Mouse (Mus musculus) heart, postnatal 0 days (tissue): Measurements from ENCODE around the gene Calb2. TPM values are rescaled to one million over a fixed set of nuclear protein-coding genes. Genes with fewer than 3 reads are reported as not detected.

ENCODE experiments used
- ATAC-seq: fragments of 200-750 bp; cut with Nextera tagmentation; 2 replicates; pipeline ENCODE4 v1.8.0; 2017; ENCODE audit warnings: low read depth, moderate number of reproducible peaks, moderate library complexity; ENCODE audit not compliant: insufficient read depth
- DNase-seq: peaks from one replicate; pipeline ENCODE4 v3.0.0-alpha.2; 2016; ENCODE audit warnings: low spot score
- H3K27ac ChIP-seq: fragments of 300-500 bp; sonication (generic); 2 replicates; pipeline ENCODE4 v1.5.1; 2014; ENCODE audit warnings: low read depth, mild to moderate bottlenecking
- H3K27me3 ChIP-seq: fragments of 300-500 bp; sonication (generic); 2 replicates; pipeline ENCODE4 v1.6.1; 2014; ENCODE audit warnings: low read length, mixed read lengths; ENCODE audit not compliant: control insufficient read depth, insufficient read depth
- H3K36me3 ChIP-seq: fragments of 300-500 bp; sonication (generic); replicated peaks from 2 replicates; pipeline ENCODE4 v1.6.1; 2014; ENCODE audit warnings: low read length, mixed read lengths; ENCODE audit not compliant: control insufficient read depth, insufficient read depth
- H3K4me1 ChIP-seq: fragments of 300-500 bp; sonication (generic); 2 replicates; pipeline ENCODE4 v1.6.1; 2014; ENCODE audit warnings: antibody characterized with exemption; ENCODE audit not compliant: control insufficient read depth, insufficient read depth
- H3K4me2 ChIP-seq: fragments of 300-500 bp; sonication (generic); 2 replicates; pipeline ENCODE4 v1.6.1; 2014; ENCODE audit warnings: low read depth, mild to moderate bottlenecking, low read length, moderate library complexity
- H3K4me3 ChIP-seq: fragments of 300-500 bp; sonication (generic); 2 replicates; pipeline ENCODE4 v1.5.1; 2014; ENCODE audit warnings: low read depth, low read length
- H3K9ac ChIP-seq: fragments of 300-500 bp; sonication (generic); replicated peaks from 2 replicates; pipeline ENCODE4 v1.6.1; 2014; ENCODE audit warnings: low read depth, low read length, mixed read lengths
- H3K9me3 ChIP-seq: fragments of 300-500 bp; sonication (generic); replicated peaks from 2 replicates; pipeline ENCODE4 v1.6.1; 2016; ENCODE audit warnings: low read length; ENCODE audit not compliant: control insufficient read depth
- CTCF ChIP-seq: IDR thresholded peaks from 2 replicates; pipeline ENCODE4 v1.5.1; 2016; ENCODE audit warnings: antibody characterized with exemption, control low read depth, low read depth
- EP300 ChIP-seq: IDR thresholded peaks from 2 replicates; pipeline ENCODE4 v1.6.1; 2016; ENCODE audit warnings: antibody characterized with exemption, low read depth
- WGBS: fragments of 180-500 bp; shearing (Covaris S2); extraction: QIAGEN DNeasy Blood & Tissue Kit; methylation state at CpG from one replicate; pipeline ENCODE4 v1.1.7; 2014; 5-methylcytosine and 5-hydroxymethylcytosine counted together
- polyA plus RNA-seq: library from polyadenylated mRNA; unstranded; fragments of >200 nt; fragmentation: Nextera tagmentation; extraction: Ambion mirVana; gene quantifications from 2 replicates; pipeline ENCODE4 v1.2.1, GENCODE M21; 2015
- total RNA-seq: library from RNA; depleted of rRNA; stranded (reverse); fragments of >200 nt; gene quantifications from 2 replicates; pipeline ENCODE4 v1.2.3, GENCODE M21; 2014; ENCODE audit warnings: low replicate concordance; rRNA removed

The Calb2 gene
- total RNA-seq, result not detected in 2 replicates
- 0.11 and 0.18 TPM in 2 replicates for polyA plus RNA-seq

GRCm38 (mm10) chr8:110168046-110168445 is at the start of gene Calb2:
TSS of gene Calb2 (minus strand) at chr8:110168210.
- Histone ChIP-seq H3K9ac (no peak within 1 kb of the TSS), H3K27ac (no peak within 1 kb of the TSS), H3K4me1 (no peaks in the 10 kb centered on the region), H3K4me3 (no peak within 1 kb of the TSS), H3K4me2 (no peak within 1 kb of the TSS), H3K9me3 (0 out of 2 replicates have a peak, but pooled peaks cover 4% of the 10 kb centered on the region), H3K27me3 (peaks cover 34% of the 10 kb centered on the region), H3K36me3 (no peaks in the 10 kb centered on the region)
- peak; percentile 61 for TF ChIP-seq CTCF
- no peak for TF ChIP-seq EP300
- 0 out of 2 replicates have a peak, but pooled peaks have one; percentile 41 for ATAC-seq
- WGBS, result 2% methylated on average over 32 of the region's 33 CpGs
- DNase-seq, result peak; percentile 8

- Histone ChIP-seq H3K4me2 (peak overlapping the region; percentile 78), H3K27ac (no peak overlapping the region), H3K9ac (peak overlapping the region; percentile 32), H3K36me3 (peaks cover 18% of the 10 kb centered on the region), H3K9me3 (no peaks in the 10 kb centered on the region), H3K4me1 (peaks cover 13% of the 10 kb centered on the region), H3K4me3 (peak overlapping the region; percentile 65), H3K27me3 (no peaks in the 10 kb centered on the region)
- DNase-seq (peak; percentile 97), ATAC-seq (peak; percentile 100)
- TF ChIP-seq CTCF, result no peak
- TF ChIP-seq EP300, result no peak
- WGBS, result under 1% methylated on average over 43 of the region's 43 CpGs
These were observed 49.7 kb upstream of the Calb2 start for GRCm38 (mm10) chr8:110217681-110218131.

- no peak overlapping the region for H3K9ac ChIP-seq
- DNase-seq, result no peak
These were observed 49.2 kb upstream of the Calb2 start for GRCm38 (mm10) chr8:110217198-110217597.

GRCm38 (mm10) chr8:110216253-110216652 is 48.2 kb upstream of the Calb2 start:
- H3K4me1 ChIP-seq, result peaks cover 13% of the 10 kb centered on the region
- no peak overlapping the region for H3K9ac ChIP-seq
- no peak for DNase-seq
- no peak overlapping the region for H3K27ac ChIP-seq
- no peak overlapping the region for H3K4me3 ChIP-seq
- no peak for ATAC-seq
- peaks cover 4% of the 10 kb centered on the region for H3K36me3 ChIP-seq
- WGBS, result 59% methylated on average over 5 of the region's 5 CpGs
- no peaks in the 10 kb centered on the region for H3K27me3 ChIP-seq
- no peaks in the 10 kb centered on the region for H3K9me3 ChIP-seq
- no peak for TF ChIP-seq EP300
- no peak for TF ChIP-seq CTCF
- no peak overlapping the region for H3K4me2 ChIP-seq

More at GRCm38 (mm10) chr8:110217198-110217597, 49.2 kb upstream of the Calb2 start:
- no peak for ATAC-seq
- Histone ChIP-seq H3K27ac (no peak overlapping the region), H3K9me3 (no peaks in the 10 kb centered on the region), H3K4me1 (peaks cover 13% of the 10 kb centered on the region), H3K4me2 (peak overlapping the region; percentile 78), H3K4me3 (peak overlapping the region; percentile 65), H3K27me3 (no peaks in the 10 kb centered on the region), H3K36me3 (peaks cover 13% of the 10 kb centered on the region)
- WGBS, result 32% methylated on average over 5 of the region's 5 CpGs
- no peak for TF ChIP-seq EP300
- TF ChIP-seq CTCF, result no peak

- DNase-seq (no peak), ATAC-seq (no peak)
- Histone ChIP-seq H3K27me3 (no peaks in the 10 kb centered on the region), H3K36me3 (no peaks in the 10 kb centered on the region), H3K4me3 (no peak within 1 kb of the TSS), H3K9me3 (no peaks in the 10 kb centered on the region), H3K9ac (no peak within 1 kb of the TSS), H3K27ac (no peak within 1 kb of the TSS), H3K4me1 (peaks cover 13% of the 10 kb centered on the region), H3K4me2 (no peak within 1 kb of the TSS)
- no peak for TF ChIP-seq EP300
- TF ChIP-seq CTCF, result no peak
- 67% methylated on average over 7 of the region's 7 CpGs for WGBS
These were observed 47.4 kb upstream of the Calb2 start, which contains the start of gene Cmtr2 for GRCm38 (mm10) chr8:110215365-110215764. TSS of gene Cmtr2 (plus strand) at chr8:110215665.

- no peak for ATAC-seq
- 35% methylated on average over 11 of the region's 11 CpGs for WGBS
- Histone ChIP-seq H3K4me3 (no peak overlapping the region), H3K4me2 (no peak overlapping the region), H3K27ac (no peak overlapping the region), H3K27me3 (no peaks in the 10 kb centered on the region), H3K4me1 (no peaks in the 10 kb centered on the region), H3K36me3 (no peaks in the 10 kb centered on the region), H3K9me3 (no peaks in the 10 kb centered on the region), H3K9ac (no peak overlapping the region)
- DNase-seq, result no peak
- peak; percentile 34; the same call in 1 of the 2 replicates for TF ChIP-seq CTCF
- no peak for TF ChIP-seq EP300
These were observed 33.8 kb upstream of the Calb2 start for GRCm38 (mm10) chr8:110201806-110202205.
